Mouse (Mus musculus) ES-E14 (cell line): Measurements from ENCODE around the gene Car11. TPM values are rescaled to one million over a fixed set of nuclear protein-coding genes. Genes with fewer than 3 reads are reported as not detected.
A peak's percentile ranks its signal among the peaks of the same experiment; 100 is the strongest.

Experiments
- DNase-seq: peaks from one replicate; pipeline ENCODE4 v3.0.0-alpha.2; 2013; ENCODE audit warnings: low read depth, low spot score
- H3K27ac ChIP-seq: 2 replicates; pipeline ENCODE4 v1.5.1; 2012; ENCODE audit warnings: low read depth, mild to moderate bottlenecking, low read length, moderate library complexity, mixed read lengths; ENCODE audit not compliant: poor library complexity, insufficient read depth, severe bottlenecking
- H3K36me3 ChIP-seq: 2 replicates; pipeline ENCODE4 v1.6.1; 2012; ENCODE audit warnings: mild to moderate bottlenecking, low read length, moderate library complexity, mixed read lengths; ENCODE audit not compliant: control insufficient read depth, poor library complexity, insufficient read depth, severe bottlenecking
- H3K4me1 ChIP-seq, 2 experiments: fragments of 150-350 bp in 1 of 2; sonication (generic) in 1 of 2; 2 replicates each; pipeline ENCODE4 v1.6.1; 2012; ENCODE audit warnings: low read length in 2 of 2, mild to moderate bottlenecking in 1 of 2, mixed read lengths in 1 of 2; ENCODE audit not compliant: control insufficient read depth in 2 of 2, insufficient read depth in 2 of 2, poor library complexity in 1 of 2
- H3K4me3 ChIP-seq, 2 experiments: fragments of 150-350 bp in 1 of 2; sonication (generic) in 1 of 2; 2 replicates each; pipeline ENCODE4 v1.5.1; 2012; ENCODE audit warnings: low read length in 2 of 2, low read depth in 1 of 2, mild to moderate bottlenecking in 1 of 2, mixed read lengths in 1 of 2; ENCODE audit not compliant: insufficient read depth in 1 of 2, poor library complexity in 1 of 2, severe bottlenecking in 1 of 2
- H3K9ac ChIP-seq: 2 replicates; pipeline ENCODE4 v1.6.1; 2012; ENCODE audit warnings: low read depth, mild to moderate bottlenecking, low read length, mixed read lengths; ENCODE audit not compliant: poor library complexity, insufficient read depth, severe bottlenecking
- H3K9me3 ChIP-seq: fragments of 150-350 bp; sonication (generic); 2 replicates; pipeline ENCODE4 v1.6.1; 2012; ENCODE audit warnings: low read depth, mild to moderate bottlenecking, low read length; ENCODE audit not compliant: control insufficient read depth, insufficient read depth
- CHD2 ChIP-seq: IDR thresholded peaks from 2 replicates; pipeline ENCODE4 v1.6.1; 2014; ENCODE audit warnings: mild to moderate bottlenecking, low read depth, low read length, inconsistent platforms
- HCFC1 ChIP-seq: IDR thresholded peaks from 2 replicates; pipeline ENCODE4 v1.6.1; 2012; ENCODE audit warnings: low read length, inconsistent platforms, borderline replicate concordance; ENCODE audit not compliant: insufficient read depth
- MAFK ChIP-seq: IDR thresholded peaks from 2 replicates; pipeline ENCODE4 v1.6.1; 2014; ENCODE audit warnings: mild to moderate bottlenecking, low read depth, low read length, inconsistent platforms; ENCODE audit not compliant: insufficient read depth
- ZC3H11A ChIP-seq: IDR thresholded peaks from 2 replicates; pipeline ENCODE4 v1.6.1; 2012; ENCODE audit warnings: low read depth, mild to moderate bottlenecking, inconsistent platforms, low read length, borderline replicate concordance
- ZNF384 ChIP-seq: IDR thresholded peaks from 2 replicates; pipeline ENCODE4 v1.6.1; 2012; ENCODE audit warnings: low read depth, low read length, inconsistent platforms
- in situ Hi-C, 2 experiments: fragments of 600-800 bp; cut with MboI; formaldehyde crosslinking; loops; one replicate each; pipeline ENCODE4 v1.15.1; 2025; ENCODE audit warnings: low sequenced_read_pairs in 2 of 2, inconsistent platforms in 1 of 2; ENCODE audit not compliant: unreplicated experiment in 2 of 2
- total RNA-seq: library from RNA; depleted of rRNA; stranded (reverse); fragments of 300-350 nt; gene quantifications from 2 replicates; pipeline ENCODE4 v1.2.3, GENCODE M21; 2012

Car11 gene
- total RNA-seq, 1 experiment, result 4.4 TPM

GRCm38 (mm10) chr7:45742338-45742737 lies 42.7 kb downstream of the Car11 start:
- TF ChIP-seq CHD2 (no peak), HCFC1 (no peak), MAFK (no peak), ZNF384 (no peak), ZC3H11A (no peak)
- Histone ChIP-seq H3K4me1 (peaks cover 0 to 4% of the 10 kb centered on the region in 2 experiments; a peak in 2 of 4 replicates), H3K36me3 (no peaks in the 10 kb centered on the region), H3K9ac (no peak overlapping the region), H3K4me3 (peak overlapping the region; percentile 15 to 60; a peak in 2 of 4 replicates), H3K9me3 (no peaks in the 10 kb centered on the region), H3K27ac (no peak overlapping the region)
- DNase-seq, result no peak
- in situ Hi-C loops, result loop anchor here (10.0 to 25.0 kb wide), 2 partner anchors 182 to 195 kb away; partner anchors contain the start of genes Ccdc114 (in 1 of the 2) and Emp3 (in 1 of the 2)

- no peak overlapping the region for H3K4me3 ChIP-seq
- in situ Hi-C loops, result loop anchor here (10.0 to 25.0 kb wide), 2 partner anchors 180 to 193 kb away; partner anchors contain the start of genes Ccdc114 (in 1 of the 2) and Emp3 (in 1 of the 2)
- H3K9me3 ChIP-seq, result no peaks in the 10 kb centered on the region
- H3K36me3 ChIP-seq, result no peaks in the 10 kb centered on the region
- peak; percentile 60 for DNase-seq
- no peak overlapping the region for H3K27ac ChIP-seq
- no peak overlapping the region for H3K9ac ChIP-seq
- TF ChIP-seq ZNF384, result no peak
- TF ChIP-seq CHD2, result peak; percentile 95
- peaks cover 0 to 10% of the 10 kb centered on the region in 2 experiments; a peak in 2 of 4 replicates for H3K4me1 ChIP-seq
Measured at GRCm38 (mm10) chr7:45744387-45744786, 44.7 kb downstream of the Car11 start.

DNA sequence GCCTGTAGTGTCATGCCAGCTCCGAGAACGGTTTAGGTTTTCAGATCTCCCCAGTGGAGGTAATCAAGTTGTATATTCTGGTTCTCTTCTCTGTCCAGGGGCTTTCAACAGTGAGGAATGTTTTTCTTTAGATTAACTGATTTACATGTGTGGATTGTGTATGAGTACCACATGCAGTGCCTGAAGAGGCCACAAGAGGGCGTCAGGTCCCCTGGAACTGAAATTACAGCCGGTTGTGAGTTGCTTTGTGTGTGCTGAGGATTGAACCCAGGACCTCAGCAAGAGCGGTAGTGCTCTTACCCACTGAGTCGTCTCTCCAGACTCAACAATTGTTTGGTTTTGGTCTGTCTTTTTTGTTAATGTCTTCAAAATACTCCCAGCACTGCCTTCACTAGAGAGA lies 46.9 kb downstream of the Car11 start:
- H3K9ac ChIP-seq, result no peak overlapping the region
- no peak overlapping the region for H3K27ac ChIP-seq
- peaks cover 2 to 16% of the 10 kb centered on the region in 2 experiments; a peak in 2 of 4 replicates for H3K4me1 ChIP-seq
- no peaks in the 10 kb centered on the region for H3K9me3 ChIP-seq
- in situ Hi-C loops, result loop anchor here (10.0 to 25.0 kb wide), 2 partner anchors 178 to 191 kb away; partner anchors contain the start of genes Ccdc114 (in 1 of the 2) and Emp3 (in 1 of the 2)
- H3K36me3 ChIP-seq, result no peaks in the 10 kb centered on the region
- TF ChIP-seq ZNF384 (no peak), HCFC1 (no peak), CHD2 (no peak), MAFK (no peak), ZC3H11A (no peak)
- no peak overlapping the region for H3K4me3 ChIP-seq
- no peak for DNase-seq

DNA sequence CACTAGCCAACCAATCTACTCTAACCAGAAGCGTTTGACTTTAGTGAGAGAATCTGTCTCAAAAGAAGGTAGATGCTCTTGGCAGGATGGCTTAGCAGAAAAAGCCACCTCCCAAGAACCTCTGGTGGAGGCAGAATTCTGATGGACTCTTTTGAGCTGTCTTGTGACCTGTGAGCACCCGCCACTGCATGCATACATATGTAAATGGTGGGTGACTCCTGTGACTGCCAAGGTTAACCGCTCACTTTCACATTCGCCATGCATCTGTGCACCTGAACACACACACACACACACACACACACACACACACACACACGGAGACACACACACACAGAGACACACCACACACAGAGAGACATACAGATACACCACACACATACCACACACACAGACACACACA lies 47.8 kb downstream of the Car11 start:
- no peak overlapping the region for H3K4me3 ChIP-seq
- H3K9ac ChIP-seq, result no peak overlapping the region
- TF ChIP-seq MAFK (no peak), CHD2 (no peak), ZC3H11A (no peak), HCFC1 (no peak), ZNF384 (no peak)
- no peaks in the 10 kb centered on the region for H3K36me3 ChIP-seq
- H3K4me1 ChIP-seq, result peaks cover 2 to 16% of the 10 kb centered on the region in 2 experiments; a peak in 2 of 4 replicates
- H3K27ac ChIP-seq, result no peak overlapping the region
- no peak for DNase-seq
- no peaks in the 10 kb centered on the region for H3K9me3 ChIP-seq
- in situ Hi-C loops, result loop anchor here (10.0 to 25.0 kb wide), 2 partner anchors 177 to 190 kb away; partner anchors contain the start of genes Ccdc114 (in 1 of the 2) and Emp3 (in 1 of the 2)

DNA sequence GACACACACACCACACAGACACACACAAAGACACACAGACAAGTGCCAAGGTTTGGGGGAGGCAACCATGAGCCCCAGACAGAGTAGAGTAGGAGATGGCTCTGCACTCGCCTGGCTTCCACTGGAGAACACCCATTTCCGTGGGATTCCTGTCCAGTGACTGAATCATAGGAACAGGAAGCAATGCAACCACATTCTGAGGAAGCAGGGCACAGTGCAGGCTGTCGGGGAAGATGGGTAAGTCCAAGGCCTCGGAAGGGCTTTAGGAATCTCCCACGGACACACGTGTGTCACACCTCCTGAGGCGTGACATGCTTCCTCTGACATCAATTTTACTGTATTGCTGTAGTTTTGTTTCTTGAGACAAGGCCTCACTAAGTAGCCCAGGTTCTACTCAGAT lies 48.5 kb downstream of the Car11 start:
- H3K9ac ChIP-seq, result no peak overlapping the region
- H3K27ac ChIP-seq, result no peak overlapping the region; the same call in 1 of the 2 replicates
- in situ Hi-C loops, result loop anchor here (10.0 to 25.0 kb wide), 2 partner anchors 177 to 189 kb away; partner anchors contain the start of genes Ccdc114 (in 1 of the 2) and Emp3 (in 1 of the 2)
- no peaks in the 10 kb centered on the region for H3K36me3 ChIP-seq
- peaks cover 2 to 16% of the 10 kb centered on the region in 2 experiments; a peak in 2 of 4 replicates for H3K4me1 ChIP-seq
- no peak overlapping the region for H3K4me3 ChIP-seq
- DNase-seq, result no peak
- H3K9me3 ChIP-seq, result no peaks in the 10 kb centered on the region
- TF ChIP-seq MAFK (no peak), CHD2 (no peak), ZC3H11A (no peak), ZNF384 (no peak), HCFC1 (no peak)
